Comparison of ENCODE assay signal across 8 mouse cellular contexts in genomic region chr2:157571224-157571832, GRCm38 (mm10). TPM values are rescaled to one million over a fixed set of nuclear protein-coding genes. Genes with fewer than 3 reads are reported as not detected.
A peak's percentile ranks its signal among the peaks of the same experiment; 100 is the strongest.
DNase-seq lines count a peak whose midpoint lies in the region; ATAC-seq and TF ChIP-seq lines count a peak whose summit lies in the region.

Gene Blcap, minus strand, starts transcription at chr2:157571274.

- H3K4me2 ChIP-seq in heart, embryonic 14.5 days (ENCODE audit: low read length): no peak within 1 kb of the TSS
- no peak within 1 kb of the TSS for H3K4me2 ChIP-seq in liver, embryonic 14.5 days (ENCODE audit: low read depth)
- H3K4me2 ChIP-seq in neural tube, embryonic 11.5 days (ENCODE audit: low read depth): no peak within 1 kb of the TSS

- no peaks in the 10 kb centered on the region for H3K9me3 ChIP-seq in heart, embryonic 14.5 days (ENCODE audit: control insufficient read depth, low read length)
- no peaks in the 10 kb centered on the region for H3K9me3 ChIP-seq in liver, embryonic 14.5 days (ENCODE audit: control insufficient read depth, low read length)
- no peaks in the 10 kb centered on the region for H3K9me3 ChIP-seq in neural tube, embryonic 11.5 days (ENCODE audit: control insufficient read depth, low read length)

- H3K4me3 ChIP-seq in heart, embryonic 14.5 days (ENCODE audit: control insufficient read depth in 1 of 2, insufficient read depth in 1 of 2, low read depth in 1 of 2, low read length in 2 of 2): no peak within 1 kb of the TSS
- H3K4me3 ChIP-seq in liver, embryonic 14.5 days (ENCODE audit: insufficient read depth in 1 of 2, low read depth in 2 of 2, low read length in 2 of 2): no peak within 1 kb of the TSS
- no peak within 1 kb of the TSS for H3K4me3 ChIP-seq in neural tube, embryonic 11.5 days (ENCODE audit: low read depth, low read length)

- 10% methylated on average over 6 of the region's 6 CpGs for WGBS in heart, embryonic 14.5 days
- 10% methylated on average over 6 of the region's 6 CpGs for WGBS in liver, embryonic 14.5 days (ENCODE audit: insufficient replicate concordance)
- 9% methylated on average over 6 of the region's 6 CpGs for WGBS in neural tube, embryonic 11.5 days

- H3K9ac ChIP-seq in heart, embryonic 14.5 days (ENCODE audit: low read length): no peak within 1 kb of the TSS
- H3K9ac ChIP-seq in liver, embryonic 14.5 days (replicated peaks): no peak within 1 kb of the TSS
- H3K9ac ChIP-seq in neural tube, embryonic 11.5 days (ENCODE audit: low read length): no peak within 1 kb of the TSS

- peaks cover 2 to 8% of the 10 kb centered on the region in 2 experiments; a peak in 1 of 4 replicates for H3K4me1 ChIP-seq in heart, embryonic 14.5 days (ENCODE audit: control insufficient read depth in 2 of 2, insufficient read depth in 2 of 2, low read length in 2 of 2)
- H3K4me1 ChIP-seq in liver, embryonic 14.5 days (replicated peaks; ENCODE audit: control insufficient read depth in 2 of 2, insufficient read depth in 2 of 2, low read length in 1 of 2): peaks cover 0 to 9% of the 10 kb centered on the region in 2 experiments
- peaks cover 3% of the 10 kb centered on the region; the same call in 1 of the 2 replicates for H3K4me1 ChIP-seq in neural tube, embryonic 11.5 days (ENCODE audit: control insufficient read depth, insufficient read depth, low read length)

- peak; percentile 65 for TF ChIP-seq CTCF in liver, embryonic 14.5 days (IDR thresholded peaks at IDR 0.05; ENCODE audit: low read depth)

- 0 out of 2 replicates have a peak, but pooled peaks have one; percentile 41 for ATAC-seq in erythroblast, adult 5-6 weeks (replicated peaks; ENCODE audit: low FRiP score, poor library complexity, severe bottlenecking)
- ATAC-seq in heart, embryonic 14.5 days (ENCODE audit: insufficient number of reproducible peaks, insufficient read depth, low FRiP score, low read depth): no peak
- no peak for ATAC-seq in liver, embryonic 14.5 days (ENCODE audit: insufficient read depth)
- peak; percentile 18; the same call in 1 of the 2 replicates for ATAC-seq in neural tube, embryonic 11.5 days (ENCODE audit: insufficient read depth, low FRiP score, low TSS enrichment)
- no peak for ATAC-seq in erythroid progenitor cell, adult 5-6 weeks (replicated peaks; ENCODE audit: low FRiP score, poor library complexity, severe bottlenecking)

- no peak for TF ChIP-seq EP300 in liver, embryonic 14.5 days (IDR thresholded peaks at IDR 0.05; ENCODE audit: low read depth)

- H3K27me3 ChIP-seq in heart, embryonic 14.5 days (ENCODE audit: control insufficient read depth, insufficient read depth, low read length): 0 out of 2 replicates have a peak, but pooled peaks cover 4% of the 10 kb centered on the region
- no peaks in the 10 kb centered on the region for H3K27me3 ChIP-seq in liver, embryonic 14.5 days (ENCODE audit: control insufficient read depth, insufficient read depth, low read length)
- no peaks in the 10 kb centered on the region for H3K27me3 ChIP-seq in neural tube, embryonic 11.5 days (ENCODE audit: control insufficient read depth, insufficient read depth, low read length)

- no peaks in the 10 kb centered on the region for H3K36me3 ChIP-seq in heart, embryonic 14.5 days (ENCODE audit: control insufficient read depth, insufficient read depth, low read length)
- no peaks in the 10 kb centered on the region for H3K36me3 ChIP-seq in liver, embryonic 14.5 days (replicated peaks; ENCODE audit: control insufficient read depth, insufficient read depth, low read depth)
- no peaks in the 10 kb centered on the region for H3K36me3 ChIP-seq in neural tube, embryonic 11.5 days (ENCODE audit: control insufficient read depth, insufficient read depth, low read length)

- H3K27ac ChIP-seq in heart, embryonic 14.5 days (replicated peaks in 1 of 2; ENCODE audit: control insufficient read depth in 1 of 2, insufficient read depth in 1 of 2, low read depth in 2 of 2, low read length in 2 of 2): no peak within 1 kb of the TSS
- no peak within 1 kb of the TSS for H3K27ac ChIP-seq in liver, embryonic 14.5 days
- no peak within 1 kb of the TSS for H3K27ac ChIP-seq in neural tube, embryonic 11.5 days (ENCODE audit: low read depth, low read length)

- peak; percentile 52 for DNase-seq in ES-CJ7 (ENCODE audit: low read depth, low spot score)
- DNase-seq in adrenal gland, postnatal 10 days: peak; percentile 70
- DNase-seq in kidney, postnatal 14 days: peak; percentile 64
- DNase-seq in liver, embryonic 14.5 days (ENCODE audit: low read depth in 3 of 3, low spot score in 3 of 3): peak in 2 of 3 experiments; percentile 17 to 30
- peak; percentile 65 for DNase-seq in neural tube, embryonic 11.5 days (ENCODE audit: low spot score)

RNA-seq across cellular contexts. Expression of gene Blcap, which starts in this region (rescaled TPM):
- total RNA-seq in adrenal gland, postnatal 10 days (2021): 10 to 100 TPM; 79.7 to 99.3 TPM
- total RNA-seq in erythroblast, adult 5-6 weeks (2015; ENCODE audit: low replicate concordance): 6.9 and 11.5 TPM in 2 replicates
- 3.0 and 3.5 TPM in 2 replicates for total RNA-seq in erythroblast, adult 5-6 weeks (2017; ENCODE audit: low replicate concordance)
- polyA plus RNA-seq in heart, embryonic 14.5 days (2014; fragmentation: Nextera tagmentation; extraction: Ambion mirVana): 41.0 and 41.6 TPM in 2 replicates
- polyA plus RNA-seq in liver, embryonic 14.5 days (2012; rRNA removed): 5.7 and 7.1 TPM in 2 replicates
- 7.1 and 8.0 TPM in 2 replicates for polyA plus RNA-seq in liver, embryonic 14.5 days (2014; fragmentation: Nextera tagmentation; extraction: Ambion mirVana)
- polyA plus RNA-seq in neural tube, embryonic 11.5 days (2014; fragmentation: Nextera tagmentation; extraction: Ambion mirVana): 99.5 and 105 TPM in 2 replicates
- 1.7 and 4.0 TPM in 2 replicates for total RNA-seq in erythroid progenitor cell, adult 5-6 weeks (2015; ENCODE audit: low replicate concordance)
- 1.8 and 3.2 TPM in 2 replicates for total RNA-seq in erythroid progenitor cell, adult 5-6 weeks (2017; ENCODE audit: low replicate concordance)

Comparison
In these comparisons a context has a peak if more than half of its experiments do, and no peak if none do; other contexts are left out.
1. RNA of gene Blcap (total RNA-seq): 79.7 to 99.3 TPM in adrenal gland, postnatal 10 days; 3.0 to 11.5 TPM in erythroblast, adult 5-6 weeks and 1.7 to 4.0 TPM in erythroid progenitor cell, adult 5-6 weeks; every median in the first group is over 4 times any median in the second.
2. ATAC-seq: peak in erythroblast, adult 5-6 weeks (single experiment) and neural tube, embryonic 11.5 days (single experiment); none in heart, embryonic 14.5 days (single experiment), liver, embryonic 14.5 days (single experiment) and erythroid progenitor cell, adult 5-6 weeks (single experiment).
3. Peak in every context shown above with its lines, with median percentiles within 50 percentile points of each other: DNase-seq.